Mouse (Mus musculus) G1E (cell line): ENCODE measurements around the gene E130308A19Rik. TPM values are rescaled to one million over a fixed set of nuclear protein-coding genes. Genes with fewer than 3 reads are reported as not detected.
A peak's percentile ranks its signal among the peaks of the same experiment; 100 is the strongest.

Experiments
- ATAC-seq: 2 replicates; pipeline ENCODE4 v1.8.0; 2016; ENCODE audit warnings: mild to moderate bottlenecking; ENCODE audit not compliant: insufficient number of reproducible peaks, poor library complexity, low FRiP score, severe bottlenecking; ENCODE audit errors: extremely low read depth
- DNase-seq: peaks from one replicate; pipeline ENCODE4 v3.0.0; 2012; ENCODE audit warnings: low spot score
- H3K27me3 ChIP-seq: 2 replicates; pipeline ENCODE4 v1.6.1; 2012; ENCODE audit warnings: mild to moderate bottlenecking, low read length, inconsistent platforms; ENCODE audit not compliant: insufficient read depth
- H3K36me3 ChIP-seq: replicated peaks from 2 replicates; pipeline ENCODE3; 2012; ENCODE audit warnings: mild to moderate bottlenecking, inconsistent platforms
- H3K4me1 ChIP-seq: 2 replicates; pipeline ENCODE4 v1.6.1; 2012; ENCODE audit warnings: low read depth, low read length, inconsistent platforms, mixed read lengths; ENCODE audit not compliant: insufficient read depth
- H3K4me3 ChIP-seq: 2 replicates; pipeline ENCODE4 v1.5.1; 2012; ENCODE audit warnings: low read depth, mild to moderate bottlenecking, inconsistent platforms, low read length, moderate library complexity, mixed read lengths
- H3K9me3 ChIP-seq: replicated peaks from 2 replicates; pipeline ENCODE4 v1.6.1; 2012; ENCODE audit warnings: inconsistent platforms
- CTCF ChIP-seq: IDR thresholded peaks from 2 replicates; pipeline ENCODE4 v1.5.1; 2012; ENCODE audit warnings: low read depth, low read length, inconsistent platforms, mixed read lengths
- GATA1 ChIP-seq: IDR thresholded peaks from 2 replicates; pipeline ENCODE4 v1.6.1; 2012; ENCODE audit warnings: borderline replicate concordance, low read length, inconsistent platforms, mixed read lengths
- GATA2 ChIP-seq: IDR thresholded peaks from 2 replicates; pipeline ENCODE4 v1.6.1; 2012; ENCODE audit warnings: low read depth, low read length, inconsistent platforms, borderline replicate concordance
- POLR2AphosphoS5 ChIP-seq: IDR thresholded peaks from 2 replicates; pipeline ENCODE4 v1.6.1; 2012; ENCODE audit warnings: low read depth, low read length, inconsistent platforms; ENCODE audit not compliant: insufficient replicate concordance
- TAL1 ChIP-seq: conservative IDR thresholded peaks from 2 replicates; pipeline ENCODE4 v1.6.1; 2012; ENCODE audit warnings: low read depth, low read length, inconsistent platforms, mixed read lengths
- polyA plus RNA-seq: library from polyadenylated mRNA; stranded (reverse); fragments of >175 nt; gene quantifications from 2 replicates; pipeline ENCODE4 v1.2.3, GENCODE M21; 2012
- total RNA-seq, 2 experiments: library from RNA; stranded (forward) in 1 of 2; stranded (reverse) in 1 of 2; fragments of 200-1000 nt in 1 of 2; fragments of >200 nt in 1 of 2; fragmentation: Nextera tagmentation in 1 of 2; gene quantifications; 2 replicates each; pipeline ENCODE4 v1.2.3; 2014 to 2017

Gene E130308A19Rik
- total and polyA plus RNA-seq, 3 experiments: 6.1 to 33.8 (median 8.1) TPM

DNA sequence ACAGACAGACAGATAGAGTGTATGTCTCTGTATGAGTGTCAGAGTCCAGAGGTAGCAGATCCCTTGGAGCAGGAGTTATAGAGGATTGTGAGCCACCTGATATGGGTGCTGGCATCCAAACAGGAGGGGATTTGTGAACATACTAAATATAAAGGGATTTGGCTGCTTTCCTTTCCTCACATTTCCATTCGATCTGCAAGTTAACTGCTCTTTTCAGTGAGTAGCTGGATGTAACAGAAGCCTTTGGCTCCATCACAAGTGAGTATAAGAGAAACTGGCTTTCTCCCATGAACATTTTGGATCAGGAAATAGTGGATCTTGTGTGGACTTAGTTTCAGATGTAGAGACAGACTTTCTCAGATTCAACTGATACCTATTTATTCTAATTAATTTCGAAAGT, 44.0 kb downstream of the E130308A19Rik start:
- H3K4me3 ChIP-seq: no peak overlapping the region
- DNase-seq (no peak), ATAC-seq (no peak)
- no peaks in the 10 kb centered on the region for H3K9me3 ChIP-seq
- TF ChIP-seq POLR2AphosphoS5 (no peak), TAL1 (no peak), CTCF (no peak), GATA1 (no peak), GATA2 (no peak)
- H3K36me3 ChIP-seq: peaks cover 10% of the 10 kb centered on the region
- peaks cover 44% of the 10 kb centered on the region for H3K4me1 ChIP-seq
- H3K27me3 ChIP-seq: no peaks in the 10 kb centered on the region

- peaks cover 5% of the 10 kb centered on the region for H3K36me3 ChIP-seq
- H3K4me1 ChIP-seq: peaks cover 33% of the 10 kb centered on the region
- DNase-seq (no peak), ATAC-seq (no peak)
- no peaks in the 10 kb centered on the region for H3K9me3 ChIP-seq
- TF ChIP-seq POLR2AphosphoS5: no peak
- TF ChIP-seq GATA2: no peak
- no peak for TF ChIP-seq CTCF
- no peak for TF ChIP-seq GATA1
- TF ChIP-seq TAL1: no peak
- H3K4me3 ChIP-seq: no peak overlapping the region
- no peaks in the 10 kb centered on the region for H3K27me3 ChIP-seq
Observed at GRCm38 (mm10) chr4:59673423-59674117, 47.6 kb downstream of the E130308A19Rik start.

DNA sequence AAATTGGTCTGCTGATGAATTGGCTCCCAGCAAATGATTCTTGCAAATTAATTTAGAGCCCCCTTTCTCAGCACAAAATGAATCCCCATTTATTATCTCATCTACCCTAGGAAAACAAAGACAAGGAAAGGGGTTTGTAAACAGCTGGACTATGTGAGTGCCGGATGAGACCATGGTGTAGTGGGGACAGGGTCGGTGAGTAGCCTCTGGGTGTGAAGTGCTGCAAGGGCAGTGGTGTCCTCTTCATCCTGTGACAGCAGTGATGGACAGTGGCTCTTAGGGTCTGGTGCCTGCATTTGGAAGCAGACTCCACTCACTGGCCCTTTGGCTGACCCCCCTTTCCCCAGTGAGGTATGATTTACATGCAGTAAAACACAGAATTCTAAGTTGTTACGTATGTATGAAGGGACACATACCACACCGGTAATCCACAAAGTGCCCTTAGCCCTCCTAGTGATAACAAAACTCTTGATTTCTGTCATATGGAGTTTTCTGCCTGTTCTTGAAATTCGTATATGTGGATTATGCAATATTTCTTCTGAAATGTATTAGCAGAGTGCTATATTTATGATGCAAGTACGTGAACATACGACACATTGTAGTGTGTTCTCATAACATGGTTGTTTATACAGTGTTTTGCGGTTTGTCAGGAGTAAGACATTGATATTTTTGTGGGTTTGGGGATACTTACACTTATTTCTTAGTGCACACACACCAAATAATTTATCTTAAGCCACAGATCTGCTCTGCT, 49.1 kb downstream of the E130308A19Rik start:
- H3K9me3 ChIP-seq: no peaks in the 10 kb centered on the region
- H3K4me3 ChIP-seq: no peak overlapping the region
- peaks cover 5% of the 10 kb centered on the region for H3K36me3 ChIP-seq
- DNase-seq (no peak), ATAC-seq (no peak)
- no peak for TF ChIP-seq GATA2
- TF ChIP-seq POLR2AphosphoS5: no peak
- TF ChIP-seq GATA1: no peak
- no peak for TF ChIP-seq CTCF
- no peak for TF ChIP-seq TAL1
- H3K4me1 ChIP-seq: peaks cover 20% of the 10 kb centered on the region
- no peaks in the 10 kb centered on the region for H3K27me3 ChIP-seq

- H3K4me3 ChIP-seq: no peak overlapping the region
- no peaks in the 10 kb centered on the region for H3K27me3 ChIP-seq
- peaks cover 24% of the 10 kb centered on the region for H3K4me1 ChIP-seq
- DNase-seq: no peak
- peaks cover 5% of the 10 kb centered on the region for H3K36me3 ChIP-seq
- H3K9me3 ChIP-seq: no peaks in the 10 kb centered on the region
- ATAC-seq: 0 out of 2 replicates have a peak, but pooled peaks have one; percentile 28
- no peak for TF ChIP-seq TAL1
- no peak for TF ChIP-seq GATA2
- TF ChIP-seq GATA1: no peak
Observed at GRCm38 (mm10) chr4:59675699-59676098, 49.7 kb downstream of the E130308A19Rik start.

DNA sequence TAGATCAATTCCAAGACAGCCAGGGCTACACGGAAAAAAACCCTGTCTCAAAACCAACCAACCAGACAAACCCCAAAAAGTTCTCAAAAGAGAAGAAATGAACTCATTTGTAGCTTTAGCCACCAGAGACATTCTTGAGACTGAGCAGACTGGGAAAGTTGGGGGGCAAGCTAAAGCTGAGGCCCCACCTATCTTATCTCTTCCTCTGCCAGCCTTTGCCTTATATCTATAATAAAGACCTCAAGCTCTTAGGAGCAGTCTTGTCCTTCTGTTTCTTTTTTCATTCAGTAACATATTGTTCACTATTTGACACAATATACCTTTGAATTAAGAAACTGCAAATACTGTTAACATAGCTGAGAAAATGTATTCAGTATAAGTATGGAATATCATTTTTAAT, 55.4 kb downstream of the E130308A19Rik start:
- TF ChIP-seq GATA2: no peak
- no peak for TF ChIP-seq POLR2AphosphoS5
- TF ChIP-seq TAL1: no peak
- no peak for TF ChIP-seq CTCF
- TF ChIP-seq GATA1: no peak
- ATAC-seq (no peak), DNase-seq (no peak)
- Histone ChIP-seq H3K9me3 (no peaks in the 10 kb centered on the region), H3K36me3 (peaks cover 5% of the 10 kb centered on the region), H3K4me1 (peaks cover 57% of the 10 kb centered on the region), H3K4me3 (no peak overlapping the region), H3K27me3 (no peaks in the 10 kb centered on the region)

DNA sequence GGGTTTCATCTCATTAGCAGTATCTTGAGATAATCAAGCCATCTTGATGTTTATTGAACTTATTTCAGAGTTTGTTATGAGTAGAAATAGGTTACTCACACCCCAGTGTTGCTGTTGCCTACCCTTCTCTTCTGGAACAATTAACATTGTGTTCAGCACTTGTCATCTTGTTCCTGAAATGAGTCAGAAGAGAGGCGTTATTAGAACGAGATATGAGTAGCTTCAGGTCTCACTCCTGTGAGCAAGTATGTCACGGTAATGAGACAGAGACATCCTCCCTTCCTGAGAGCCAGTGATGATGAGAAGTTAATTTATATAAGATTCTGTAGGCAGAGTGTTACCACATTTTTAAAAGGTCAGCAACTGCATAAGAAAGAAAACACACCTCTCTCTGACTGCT, 56.5 kb downstream of the E130308A19Rik start:
- no peak overlapping the region; the same call in 1 of the 2 replicates for H3K4me3 ChIP-seq
- H3K4me1 ChIP-seq: peaks cover 64% of the 10 kb centered on the region
- no peak for DNase-seq
- peaks cover 14% of the 10 kb centered on the region for H3K36me3 ChIP-seq
- H3K9me3 ChIP-seq: no peaks in the 10 kb centered on the region
- no peak for ATAC-seq
- TF ChIP-seq POLR2AphosphoS5 (no peak), CTCF (no peak)
- H3K27me3 ChIP-seq: no peaks in the 10 kb centered on the region
